Mouse (Mus musculus) neural tube, embryonic 11.5 days (tissue): ENCODE data around the gene Atad3a. TPM values are rescaled to one million over a fixed set of nuclear protein-coding genes. Genes with fewer than 3 reads are reported as not detected.

ENCODE experiments used
- ATAC-seq: fragments of 200-750 bp; cut with Nextera tagmentation; 2 replicates; pipeline ENCODE4 v1.8.0; 2017; ENCODE audit warnings: moderate number of reproducible peaks, mild to moderate bottlenecking, moderate TSS enrichment, moderate library complexity; ENCODE audit not compliant: insufficient read depth, low FRiP score, low TSS enrichment
- DNase-seq: peaks from one replicate; pipeline ENCODE4 v3.0.0-alpha.2; 2015; ENCODE audit warnings: low spot score
- H3K27ac ChIP-seq: fragments of 300-500 bp; sonication (generic); 2 replicates; pipeline ENCODE4 v1.5.1; 2014; ENCODE audit warnings: low read depth, mild to moderate bottlenecking, low read length
- H3K27me3 ChIP-seq: fragments of 300-500 bp; sonication (generic); 2 replicates; pipeline ENCODE4 v1.6.1; 2014; ENCODE audit warnings: mild to moderate bottlenecking, low read length, mixed read lengths; ENCODE audit not compliant: control insufficient read depth, insufficient read depth
- H3K36me3 ChIP-seq: fragments of 300-500 bp; sonication (generic); 2 replicates; pipeline ENCODE4 v1.6.1; 2014; ENCODE audit warnings: mild to moderate bottlenecking, low read length, moderate library complexity, mixed read lengths; ENCODE audit not compliant: control insufficient read depth, insufficient read depth
- H3K4me1 ChIP-seq: fragments of 300-500 bp; sonication (generic); 2 replicates; pipeline ENCODE4 v1.6.1; 2014; ENCODE audit warnings: low read length, mixed read lengths; ENCODE audit not compliant: control insufficient read depth, insufficient read depth
- H3K4me2 ChIP-seq: fragments of 300-500 bp; sonication (generic); 2 replicates; pipeline ENCODE4 v1.6.1; 2014; ENCODE audit warnings: low read depth, mild to moderate bottlenecking, moderate library complexity
- H3K4me3 ChIP-seq: fragments of 300-500 bp; sonication (generic); 2 replicates; pipeline ENCODE4 v1.5.1; 2014; ENCODE audit warnings: low read depth, low read length
- H3K9ac ChIP-seq: fragments of 300-500 bp; sonication (generic); 2 replicates; pipeline ENCODE4 v1.6.1; 2014; ENCODE audit warnings: mild to moderate bottlenecking, low read length
- H3K9me3 ChIP-seq: fragments of 300-500 bp; sonication (generic); 2 replicates; pipeline ENCODE4 v1.6.1; 2016; ENCODE audit warnings: low read length; ENCODE audit not compliant: control insufficient read depth
- WGBS: fragments of 180-500 bp; shearing (Covaris S2); extraction: QIAGEN DNeasy Blood & Tissue Kit; methylation state at CpG from one replicate; pipeline ENCODE4 v1.1.7; 2014; 5-methylcytosine and 5-hydroxymethylcytosine counted together
- microRNA-seq: library from miRNA; unstranded; fragments of <30 nt; microRNA quantifications from one replicate; pipeline ENCODE4, GENCODE M21; 2016
- polyA plus RNA-seq: library from polyadenylated mRNA; unstranded; fragments of >200 nt; fragmentation: Nextera tagmentation; extraction: Ambion mirVana; gene quantifications from 2 replicates; pipeline ENCODE4 v1.2.1, GENCODE M21; 2014

The Atad3a gene
- polyA plus RNA-seq, 1 experiment from 2014 or later, result 101 TPM

DNA sequence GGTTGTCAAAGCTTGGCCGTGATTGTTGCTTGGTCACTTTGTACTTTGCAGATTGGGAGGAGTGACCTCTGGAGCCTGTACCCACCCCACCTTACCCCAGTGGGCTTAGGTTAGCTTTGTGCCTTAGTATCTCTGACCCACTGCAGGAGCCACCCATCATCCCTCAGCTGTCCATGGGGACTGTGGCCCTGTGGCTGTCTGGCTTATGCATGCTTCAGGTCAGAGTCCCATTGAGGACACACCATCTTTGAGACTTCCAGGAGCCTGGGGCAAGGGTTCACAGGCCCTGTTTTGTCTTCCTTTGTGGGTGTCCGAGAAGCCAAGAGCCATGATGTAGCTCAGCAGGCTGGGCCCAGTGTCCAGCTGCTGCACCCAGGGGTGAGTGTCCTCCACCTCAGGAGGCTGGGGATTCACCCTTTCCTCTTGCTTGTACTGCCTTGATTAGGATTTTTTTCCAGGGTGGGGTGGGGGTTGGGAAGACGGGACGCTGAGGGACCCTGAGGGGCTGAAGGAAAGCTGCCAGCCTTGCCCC, 65.3 kb downstream of the Atad3a start:
- Histone ChIP-seq H3K27ac (no peak overlapping the region), H3K36me3 (no peaks in the 10 kb centered on the region), H3K27me3 (peaks cover 13% of the 10 kb centered on the region), H3K9me3 (no peaks in the 10 kb centered on the region), H3K9ac (0 out of 2 replicates have a peak overlapping the region, but pooled peaks have one; percentile 67), H3K4me1 (no peaks in the 10 kb centered on the region), H3K4me2 (peak overlapping the region; percentile 79; the same call in 1 of the 2 replicates), H3K4me3 (peak overlapping the region; percentile 75; the same call in 1 of the 2 replicates)
- ATAC-seq (no peak), DNase-seq (no peak)
- 79% methylated on average over 4 of the region's 4 CpGs for WGBS

DNA sequence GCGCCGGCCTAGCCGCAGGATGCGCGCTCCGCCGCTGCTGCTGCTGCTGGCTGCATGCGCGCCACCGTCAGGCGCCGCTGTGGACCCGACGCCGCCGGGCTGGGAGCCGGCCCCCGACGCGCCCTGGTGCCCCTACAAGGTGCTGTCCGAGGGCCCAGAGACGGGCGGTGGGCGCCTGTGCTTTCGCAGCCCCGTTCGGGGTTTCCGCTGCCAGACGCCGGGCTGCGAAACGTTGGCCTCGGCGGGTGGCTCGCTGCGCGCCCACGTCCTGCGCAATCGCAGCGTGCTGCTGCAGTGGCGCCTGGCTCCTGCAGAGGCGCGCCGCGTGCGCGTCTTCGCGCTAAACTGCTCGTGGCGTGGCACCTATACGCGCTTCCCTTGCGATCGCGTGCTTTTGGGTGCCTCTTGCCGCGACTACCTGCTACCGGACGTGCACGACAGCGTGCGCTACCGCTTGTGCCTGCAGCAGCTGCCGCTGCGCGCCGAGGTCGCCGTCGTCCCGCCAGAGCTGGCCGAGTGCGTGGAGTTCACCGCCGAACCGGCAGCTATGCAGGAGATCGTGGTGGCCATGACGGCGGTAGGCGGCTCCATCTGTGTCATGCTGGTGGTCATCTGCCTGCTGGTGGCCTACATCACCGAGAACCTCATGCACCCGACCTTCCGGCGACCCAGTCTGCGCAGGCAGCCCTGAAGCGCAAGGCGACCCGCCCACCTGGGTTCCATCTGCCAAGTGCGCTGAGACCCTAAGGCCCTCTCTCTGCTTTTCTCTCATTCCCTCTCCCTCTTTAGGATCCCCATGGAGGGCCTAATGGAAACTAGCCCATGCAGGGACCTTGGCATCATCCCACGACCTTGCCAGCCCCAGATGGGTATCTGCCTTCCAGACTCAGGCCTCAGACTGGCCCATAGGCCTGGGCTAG, 66.2 kb downstream of the Atad3a start:
- peak overlapping the region; percentile 67 for H3K9ac ChIP-seq
- no peaks in the 10 kb centered on the region for H3K4me1 ChIP-seq
- no peaks in the 10 kb centered on the region for H3K9me3 ChIP-seq
- WGBS, result under 1% methylated on average over 91 of the region's 92 CpGs
- peak overlapping the region; percentile 79 for H3K4me2 ChIP-seq
- no peaks in the 10 kb centered on the region for H3K36me3 ChIP-seq
- DNase-seq, result peak; percentile 68
- peaks cover 13% of the 10 kb centered on the region for H3K27me3 ChIP-seq
- H3K27ac ChIP-seq, result peak overlapping the region; percentile 1; the same call in 1 of the 2 replicates
- ATAC-seq, result peak; percentile 57
- H3K4me3 ChIP-seq, result peak overlapping the region; percentile 75

- Histone ChIP-seq H3K27me3 (peaks cover 13% of the 10 kb centered on the region), H3K9me3 (no peaks in the 10 kb centered on the region), H3K27ac (peak within 1 kb of the TSS; percentile 1; the same call in 1 of the 2 replicates), H3K4me1 (no peaks in the 10 kb centered on the region), H3K9ac (peak within 1 kb of the TSS; percentile 67), H3K36me3 (no peaks in the 10 kb centered on the region), H3K4me2 (peak within 1 kb of the TSS; percentile 79), H3K4me3 (peak within 1 kb of the TSS; percentile 75)
- peak; percentile 75; the same call in 1 of the 2 replicates for ATAC-seq
- peak; percentile 70 for DNase-seq
- under 1% methylated on average over 40 of the region's 47 CpGs for WGBS
Measured at GRCm38 (mm10) chr4:155694111-155694481, 66.8 kb downstream of the Atad3a start, which contains the start of gene Fndc10. TSS of gene Fndc10 (plus strand) at chr4:155694342.

GRCm38 (mm10) chr4:155692421-155692820, 68.5 kb downstream of the Atad3a start:
- no peak overlapping the region for H3K4me2 ChIP-seq
- DNase-seq, result no peak
- H3K27ac ChIP-seq, result no peak overlapping the region
- no peak for ATAC-seq
- no peak overlapping the region for H3K4me3 ChIP-seq
- no peaks in the 10 kb centered on the region for H3K36me3 ChIP-seq
- no peaks in the 10 kb centered on the region for H3K9me3 ChIP-seq
- no peak overlapping the region for H3K9ac ChIP-seq
- 93% methylated on average over 3 of the region's 3 CpGs for WGBS
- H3K4me1 ChIP-seq, result no peaks in the 10 kb centered on the region
- peaks cover 13% of the 10 kb centered on the region for H3K27me3 ChIP-seq

Small RNA genes within 50 kb of the gene (microRNA-seq; reads per million reads assigned to microRNA genes)
- gene Gm27743, result not detected

Other genes starting within 250 kb of the Atad3a start
- gene Nadk, start 198.7 kb downstream of the Atad3a start, polyA plus RNA-seq, result 107 and 110 TPM in 2 replicates
- 18.3 and 18.7 TPM in 2 replicates for gene Slc35e2, start 159.7 kb downstream of the Atad3a start, polyA plus RNA-seq
- 70.5 and 74.7 TPM in 2 replicates for gene Cdk11b, start 136.2 kb downstream of the Atad3a start, polyA plus RNA-seq
- not detected in 2 replicates for gene Gm10563, start 115.7 kb downstream of the Atad3a start, polyA plus RNA-seq
- gene Mmp23, start 107.7 kb downstream of the Atad3a start, polyA plus RNA-seq, result 3.2 and 4.0 TPM in 2 replicates
- 13.3 and 14.5 TPM in 2 replicates for gene Mib2, start 91.9 kb downstream of the Atad3a start, polyA plus RNA-seq
- 2.2 and 2.7 TPM in 2 replicates for gene Fndc10, start 66.8 kb downstream of the Atad3a start, polyA plus RNA-seq
- gene Ssu72, start 56.3 kb downstream of the Atad3a start, polyA plus RNA-seq, result 154 and 158 TPM in 2 replicates
- gene Tmem240, start 26.3 kb downstream of the Atad3a start, polyA plus RNA-seq, result 0.64 and 1.3 TPM in 2 replicates
- 11.7 and 13.1 TPM in 2 replicates for gene Vwa1, start 13.6 kb upstream of the Atad3a start, polyA plus RNA-seq
- 0.33 and 0.49 TPM in 2 replicates for gene Tmem88b, start 24.8 kb upstream of the Atad3a start, polyA plus RNA-seq
- not detected in 2 replicates for gene Ankrd65, start 29.3 kb upstream of the Atad3a start, polyA plus RNA-seq
- gene Mrpl20, start 41.8 kb upstream of the Atad3a start, polyA plus RNA-seq, result 225 and 246 TPM in 2 replicates
- gene Ccnl2, start 51.4 kb upstream of the Atad3a start, polyA plus RNA-seq, result 172 and 188 TPM in 2 replicates
- gene Aurkaip1, start 70.2 kb upstream of the Atad3a start, polyA plus RNA-seq, result 129 TPM in 2 replicates
- 33.6 and 38.5 TPM in 2 replicates for gene Mxra8, start 78.6 kb upstream of the Atad3a start, polyA plus RNA-seq
- 14.2 and 15.1 TPM in 2 replicates for gene Dvl1, start 86.3 kb upstream of the Atad3a start, polyA plus RNA-seq
- gene Tas1r3, start 102.3 kb upstream of the Atad3a start, polyA plus RNA-seq, result 0.45 and 0.48 TPM in 2 replicates
- 23.4 and 28.3 TPM in 2 replicates for gene Cptp, start 108.3 kb upstream of the Atad3a start, polyA plus RNA-seq
- 89.7 and 95.0 TPM in 2 replicates for gene Ints11, start 108.5 kb upstream of the Atad3a start, polyA plus RNA-seq
- gene Pusl1, start 130.7 kb upstream of the Atad3a start, polyA plus RNA-seq, result 37.5 and 42.2 TPM in 2 replicates
- gene Acap3, start 130.7 kb upstream of the Atad3a start, polyA plus RNA-seq, result 44.3 and 45.4 TPM in 2 replicates
- 154 and 162 TPM in 2 replicates for gene Ube2j2, start 182.7 kb upstream of the Atad3a start, polyA plus RNA-seq
- gene C1qtnf12, start 201.2 kb upstream of the Atad3a start, polyA plus RNA-seq, result 19.6 and 22.0 TPM in 2 replicates
- gene B3galt6, start 231.6 kb upstream of the Atad3a start, polyA plus RNA-seq, result 18.9 and 19.9 TPM in 2 replicates
- gene Sdf4, start 231.8 kb upstream of the Atad3a start, polyA plus RNA-seq, result 136 and 139 TPM in 2 replicates